9 mouse cellular contexts compared by ENCODE assay signal in the genomic region with DNA sequence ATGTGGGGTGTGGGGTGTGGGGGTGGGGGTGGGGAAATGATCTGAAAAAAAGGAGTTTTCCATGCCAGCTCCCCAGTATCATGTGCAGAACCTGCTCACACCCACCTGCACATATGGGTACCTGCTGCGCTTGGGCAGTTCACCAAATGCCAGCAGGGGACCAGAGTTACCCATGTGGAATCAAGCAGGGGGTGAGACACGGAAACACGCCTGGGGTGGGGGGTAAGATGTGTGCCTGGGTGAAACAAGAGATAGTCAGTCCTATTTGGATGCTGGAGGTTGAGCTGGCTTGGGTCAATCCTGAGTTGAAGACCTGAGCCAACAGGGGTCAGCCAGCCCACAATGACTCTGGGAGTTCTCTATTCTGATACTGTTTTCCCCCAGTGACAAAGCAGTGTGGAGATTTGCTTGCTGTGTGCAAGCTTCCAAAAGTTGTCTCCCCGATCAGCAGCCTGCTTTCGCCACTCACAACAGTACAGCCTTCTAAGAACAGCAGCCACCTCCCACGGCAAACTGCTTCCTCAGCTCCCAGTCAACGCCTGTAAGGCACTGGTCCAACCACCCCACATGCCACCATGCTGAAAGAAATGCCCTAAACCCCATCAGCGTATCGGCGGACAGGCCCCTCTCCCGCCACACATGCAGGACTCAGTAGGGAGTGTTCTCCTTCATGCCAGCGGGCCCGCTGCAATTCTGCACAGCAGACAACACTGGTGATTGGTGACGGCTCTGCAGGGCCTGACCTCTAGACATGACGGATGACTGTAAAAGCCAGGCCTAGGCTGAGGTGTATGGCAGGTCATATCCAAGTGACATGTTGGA. TPM values are rescaled to one million over a fixed set of nuclear protein-coding genes. Genes with fewer than 3 reads are reported as not detected.
DNase-seq lines count a peak whose midpoint lies in the region; TF ChIP-seq lines count a peak whose summit lies in the region.
"Had no signal": no experiment of that assay in that cellular context is flagged by ENCODE, and none has a peak within 500 bp of the region (broad histone marks: within the 10 kb centered on the region; RNA-seq: fewer than 3 reads in every experiment).

No protein-coding gene starts in this region.

- peak overlapping the region; percentile 24; the same call in 1 of the 2 replicates for H3K27ac ChIP-seq in gastrocnemius, adult 2 months
- H3K27ac ChIP-seq in thymus, adult 2 months (ENCODE audit: control insufficient read depth, insufficient read depth, low read length), result peak overlapping the region; percentile 88; the same call in 1 of the 2 replicates
- H3K27ac ChIP-seq: limb, embryonic 15.5 days had no signal

- intact Hi-C loops in gastrocnemius, adult 2 months (cut with DNase I), result no loop called here

- H3K36me3 ChIP-seq in thymus, adult 2 months (ENCODE audit: control insufficient read depth, insufficient read depth, low read length), result no peaks in the 10 kb centered on the region
- H3K36me3 ChIP-seq: limb, embryonic 15.5 days had no signal

- H3K4me3 ChIP-seq in gastrocnemius, adult 2 months, result no peak overlapping the region
- no peak overlapping the region for H3K4me3 ChIP-seq in thymus, adult 2 months (ENCODE audit: control insufficient read depth, insufficient read depth, low read length)
- H3K4me3 ChIP-seq: limb, embryonic 15.5 days had no signal

- no peak for TF ChIP-seq POLR2A in thymus, adult 2 months (IDR thresholded peaks at IDR 0.05; ENCODE audit: control insufficient read depth, extremely low read depth, insufficient read depth, low read length, poor library complexity)

- WGBS in thymus, adult 2 months, result 83% methylated on average over 15 of the region's 15 CpGs

- no peaks in the 10 kb centered on the region for H3K27me3 ChIP-seq in thymus, adult 2 months (ENCODE audit: control insufficient read depth, insufficient read depth, low read length)
- H3K27me3 ChIP-seq: limb, embryonic 15.5 days had no signal

- no peak for DNase-seq in gastrocnemius, adult 2 months
- DNase-seq in gastrocnemius, postnatal 10 days, result no peak
- DNase-seq in thymus, adult 2 months, result no peak
- no peak for DNase-seq in thymus, postnatal 0 days (ENCODE audit: low spot score)
- DNase-seq in layer of hippocampus, adult 9-11 months, result peak; percentile 73
- DNase-seq in c-Kit-positive CD71-positive TER-119-positive erythroid progenitor cells, embryonic 14.5 days (ENCODE audit: low spot score), result no peak
- no peak for DNase-seq in embryo, embryonic 11 days
- no peak for DNase-seq in lung, postnatal 10 days

- no peak for TF ChIP-seq CTCF in gastrocnemius, adult 2 months (IDR thresholded peaks at IDR 0.05)
- TF ChIP-seq CTCF in thymus, adult 2 months (IDR thresholded peaks at IDR 0.05; ENCODE audit: borderline replicate concordance, control insufficient read depth, extremely low read depth, insufficient read depth, low read length, poor library complexity), result no peak

- peaks cover 90% of the 10 kb centered on the region for H3K4me1 ChIP-seq in thymus, adult 2 months (replicated peaks; ENCODE audit: control insufficient read depth, insufficient read depth, low read length)

RNA-seq across cellular contexts. Expression of gene Sema4d, which starts 41.0 kb away (rescaled TPM):
- total RNA-seq in gastrocnemius, adult 2 months (2021), result 100 to 1,000 TPM; 110 to 132 TPM
- total RNA-seq in gastrocnemius, postnatal 10 days (2021), result 100 to 1,000 TPM; 125 to 130 TPM
- polyA plus RNA-seq in thymus, adult 2 months (2012; rRNA removed), result 156 and 182 TPM in 2 replicates
- 55.9 and 58.5 TPM in 2 replicates for polyA plus RNA-seq in thymus, postnatal 0 days (2015; fragmentation: Nextera tagmentation; extraction: Ambion mirVana)
